Mouse (Mus musculus): ENCODE data around the gene Cnot6. TPM values are rescaled to one million over a fixed set of nuclear protein-coding genes. Genes with fewer than 3 reads are reported as not detected.

Cnot6 gene
- polyA plus RNA-seq, 1 experiment from 2014 or later: 34.8 TPM

- Histone ChIP-seq H3K9me3 (ENCODE audit: control insufficient read depth, low read length) (no peaks in the 10 kb centered on the region), H3K4me3 (ENCODE audit: low read depth, low read length) (no peak overlapping the region), H3K36me3 (ENCODE audit: control insufficient read depth, insufficient read depth, low read length) (no peaks in the 10 kb centered on the region), H3K4me2 (no peak overlapping the region), H3K27me3 (replicated peaks; ENCODE audit: control insufficient read depth, insufficient read depth, low read length) (no peaks in the 10 kb centered on the region), H3K9ac (ENCODE audit: low read depth, low read length) (no peak overlapping the region), H3K27ac (ENCODE audit: low read depth, low read length) (no peak overlapping the region), H3K4me1 (replicated peaks; ENCODE audit: control insufficient read depth, insufficient read depth, low read length) (peaks cover 32% of the 10 kb centered on the region)
- 89% methylated on average over 5 of the region's 5 CpGs for WGBS
- DNase-seq (ENCODE audit: low spot score): no peak
- no peak for ATAC-seq (replicated peaks; ENCODE audit: low FRiP score)
These were observed 57.9 kb downstream of the Cnot6 start for GRCm38 (mm10) chr11:49654651-49655050.

GRCm38 (mm10) chr11:49653079-49653408, 59.5 kb downstream of the Cnot6 start:
- Histone ChIP-seq H3K9me3 (ENCODE audit: control insufficient read depth, low read length) (no peaks in the 10 kb centered on the region), H3K9ac (ENCODE audit: low read depth, low read length) (0 out of 2 replicates have a peak overlapping the region, but pooled peaks have one; percentile 35), H3K36me3 (ENCODE audit: control insufficient read depth, insufficient read depth, low read length) (no peaks in the 10 kb centered on the region), H3K4me2 (peak overlapping the region; percentile 61), H3K4me1 (replicated peaks; ENCODE audit: control insufficient read depth, insufficient read depth, low read length) (peaks cover 30% of the 10 kb centered on the region), H3K27me3 (replicated peaks; ENCODE audit: control insufficient read depth, insufficient read depth, low read length) (no peaks in the 10 kb centered on the region), H3K4me3 (ENCODE audit: low read depth, low read length) (0 out of 2 replicates have a peak overlapping the region, but pooled peaks have one; percentile 5), H3K27ac (ENCODE audit: low read depth, low read length) (no peak overlapping the region)
- no peak for DNase-seq (ENCODE audit: low spot score)
- WGBS: 39% methylated on average over 11 of the region's 11 CpGs
- ATAC-seq (replicated peaks; ENCODE audit: low FRiP score): peak; percentile 19

- 23% methylated on average over 19 of the region's 19 CpGs for WGBS
- DNase-seq (ENCODE audit: low spot score): peak; percentile 88
- H3K4me2 ChIP-seq: peak overlapping the region; percentile 61
- H3K9me3 ChIP-seq (ENCODE audit: control insufficient read depth, low read length): no peaks in the 10 kb centered on the region
- H3K9ac ChIP-seq (ENCODE audit: low read depth, low read length): 0 out of 2 replicates have a peak overlapping the region, but pooled peaks have one; percentile 46
- peak overlapping the region; percentile 86 for H3K27ac ChIP-seq (ENCODE audit: low read depth, low read length)
- ATAC-seq (replicated peaks; ENCODE audit: low FRiP score): peak; percentile 59
- H3K4me1 ChIP-seq (replicated peaks; ENCODE audit: control insufficient read depth, insufficient read depth, low read length): peaks cover 30% of the 10 kb centered on the region
- no peaks in the 10 kb centered on the region for H3K36me3 ChIP-seq (ENCODE audit: control insufficient read depth, insufficient read depth, low read length)
- H3K27me3 ChIP-seq (replicated peaks; ENCODE audit: control insufficient read depth, insufficient read depth, low read length): no peaks in the 10 kb centered on the region
- 0 out of 2 replicates have a peak overlapping the region, but pooled peaks have one; percentile 5 for H3K4me3 ChIP-seq (ENCODE audit: low read depth, low read length)
These were observed 60.0 kb downstream of the Cnot6 start for GRCm38 (mm10) chr11:49652401-49653078.

- H3K36me3 ChIP-seq (ENCODE audit: control insufficient read depth, insufficient read depth, low read length): no peaks in the 10 kb centered on the region
- no peaks in the 10 kb centered on the region for H3K27me3 ChIP-seq (replicated peaks; ENCODE audit: control insufficient read depth, insufficient read depth, low read length)
- peak overlapping the region; percentile 46; the same call in 1 of the 2 replicates for H3K9ac ChIP-seq (ENCODE audit: low read depth, low read length)
- H3K4me1 ChIP-seq (replicated peaks; ENCODE audit: control insufficient read depth, insufficient read depth, low read length): peaks cover 30% of the 10 kb centered on the region
- ATAC-seq (replicated peaks; ENCODE audit: low FRiP score) (peak; percentile 58), DNase-seq (ENCODE audit: low spot score) (no peak)
- no peaks in the 10 kb centered on the region for H3K9me3 ChIP-seq (ENCODE audit: control insufficient read depth, low read length)
- H3K27ac ChIP-seq (ENCODE audit: low read depth, low read length): peak overlapping the region; percentile 86
- WGBS: 66% methylated on average over 10 of the region's 10 CpGs
- H3K4me3 ChIP-seq (ENCODE audit: low read depth, low read length): no peak overlapping the region
- H3K4me2 ChIP-seq: peak overlapping the region; percentile 49
These were observed 60.7 kb downstream of the Cnot6 start for GRCm38 (mm10) chr11:49651762-49652322.

- Histone ChIP-seq H3K36me3 (ENCODE audit: control insufficient read depth, insufficient read depth, low read length) (no peaks in the 10 kb centered on the region), H3K4me1 (replicated peaks; ENCODE audit: control insufficient read depth, insufficient read depth, low read length) (peaks cover 30% of the 10 kb centered on the region), H3K9me3 (ENCODE audit: control insufficient read depth, low read length) (no peaks in the 10 kb centered on the region), H3K4me3 (ENCODE audit: low read depth, low read length) (no peak overlapping the region), H3K27me3 (replicated peaks; ENCODE audit: control insufficient read depth, insufficient read depth, low read length) (no peaks in the 10 kb centered on the region), H3K9ac (ENCODE audit: low read depth, low read length) (peak overlapping the region; percentile 53), H3K27ac (ENCODE audit: low read depth, low read length) (peak overlapping the region; percentile 86), H3K4me2 (peak overlapping the region; percentile 49)
- ATAC-seq (replicated peaks; ENCODE audit: low FRiP score) (peak; percentile 88), DNase-seq (ENCODE audit: low spot score) (no peak)
- 53% methylated on average over 16 of the region's 16 CpGs for WGBS
These were observed 61.3 kb downstream of the Cnot6 start for GRCm38 (mm10) chr11:49650994-49651761.

GRCm38 (mm10) chr11:49650113-49650993, 62.2 kb downstream of the Cnot6 start:
- Histone ChIP-seq H3K9me3 (ENCODE audit: control insufficient read depth, low read length) (no peaks in the 10 kb centered on the region), H3K9ac (ENCODE audit: low read depth, low read length) (peak overlapping the region; percentile 53), H3K36me3 (ENCODE audit: control insufficient read depth, insufficient read depth, low read length) (no peaks in the 10 kb centered on the region), H3K4me3 (ENCODE audit: low read depth, low read length) (no peak overlapping the region), H3K4me1 (replicated peaks; ENCODE audit: control insufficient read depth, insufficient read depth, low read length) (peaks cover 30% of the 10 kb centered on the region), H3K27me3 (replicated peaks; ENCODE audit: control insufficient read depth, insufficient read depth, low read length) (no peaks in the 10 kb centered on the region), H3K27ac (ENCODE audit: low read depth, low read length) (peak overlapping the region; percentile 86), H3K4me2 (peak overlapping the region; percentile 49)
- ATAC-seq (replicated peaks; ENCODE audit: low FRiP score) (no peak), DNase-seq (ENCODE audit: low spot score) (no peak)
- WGBS: 57% methylated on average over 18 of the region's 18 CpGs

GRCm38 (mm10) chr11:49645677-49646076, 66.8 kb downstream of the Cnot6 start:
- Histone ChIP-seq H3K4me3 (ENCODE audit: low read depth, low read length) (no peak overlapping the region), H3K36me3 (ENCODE audit: control insufficient read depth, insufficient read depth, low read length) (no peaks in the 10 kb centered on the region), H3K9me3 (ENCODE audit: control insufficient read depth, low read length) (no peaks in the 10 kb centered on the region), H3K27ac (ENCODE audit: low read depth, low read length) (no peak overlapping the region), H3K4me2 (no peak overlapping the region), H3K9ac (ENCODE audit: low read depth, low read length) (no peak overlapping the region), H3K27me3 (replicated peaks; ENCODE audit: control insufficient read depth, insufficient read depth, low read length) (no peaks in the 10 kb centered on the region), H3K4me1 (replicated peaks; ENCODE audit: control insufficient read depth, insufficient read depth, low read length) (peaks cover 6% of the 10 kb centered on the region)
- ATAC-seq (replicated peaks; ENCODE audit: low FRiP score): 0 out of 2 replicates have a peak, but pooled peaks have one; percentile 12
- DNase-seq (ENCODE audit: low spot score): no peak
- WGBS: 50% methylated on average over 7 of the region's 8 CpGs

- Histone ChIP-seq H3K4me1 (replicated peaks; ENCODE audit: control insufficient read depth, insufficient read depth, low read length) (peaks cover 5% of the 10 kb centered on the region; the same call in 1 of the 2 replicates), H3K36me3 (ENCODE audit: control insufficient read depth, insufficient read depth, low read length) (no peaks in the 10 kb centered on the region), H3K9me3 (ENCODE audit: control insufficient read depth, low read length) (no peaks in the 10 kb centered on the region), H3K4me2 (0 out of 2 replicates have a peak overlapping the region, but pooled peaks have one; percentile 4), H3K27me3 (replicated peaks; ENCODE audit: control insufficient read depth, insufficient read depth, low read length) (peaks cover 38% of the 10 kb centered on the region), H3K27ac (ENCODE audit: low read depth, low read length) (no peak overlapping the region), H3K4me3 (ENCODE audit: low read depth, low read length) (no peak overlapping the region), H3K9ac (ENCODE audit: low read depth, low read length) (no peak overlapping the region)
- ATAC-seq (replicated peaks; ENCODE audit: low FRiP score) (peak; percentile 19; the same call in 1 of the 2 replicates), DNase-seq (ENCODE audit: low spot score) (no peak)
- 20% methylated on average over 11 of the region's 11 CpGs for WGBS
These were observed 76.1 kb downstream of the Cnot6 start for GRCm38 (mm10) chr11:49636449-49636848.

Data from liver, embryonic 11.5 days (tissue).